Mouse (Mus musculus): Measurements from ENCODE around the gene Bmpr1b. TPM values are rescaled to one million over a fixed set of nuclear protein-coding genes. Genes with fewer than 3 reads are reported as not detected.

The Bmpr1b gene
- polyA plus RNA-seq, 1 experiment: 1.3 TPM

GRCm38 (mm10) chr3:141872337-141873042 is 296.7 kb downstream of the Bmpr1b start:
- WGBS: 82% methylated on average over 10 of the region's 10 CpGs
- TF ChIP-seq POLR2A (IDR thresholded peaks at IDR 0.05; ENCODE audit: borderline replicate concordance, extremely low read depth, low read depth, low read length) (no peak), CTCF (IDR thresholded peaks at IDR 0.05; ENCODE audit: insufficient read depth, low read length) (no peak)

GRCm38 (mm10) chr3:141871805-141872204 is 297.4 kb downstream of the Bmpr1b start:
- no peak for DNase-seq
- WGBS: 79% methylated on average over 3 of the region's 3 CpGs
- TF ChIP-seq CTCF (IDR thresholded peaks at IDR 0.05; ENCODE audit: insufficient read depth, low read length): no peak
- no peak for TF ChIP-seq POLR2A (IDR thresholded peaks at IDR 0.05; ENCODE audit: borderline replicate concordance, extremely low read depth, low read depth, low read length)
- Histone ChIP-seq H3K4me1 (ENCODE audit: control insufficient read depth, insufficient read depth, low read length) (no peaks in the 10 kb centered on the region), H3K4me3 (replicated peaks; ENCODE audit: extremely low read depth, low read depth, low read length) (no peak overlapping the region)

More at GRCm38 (mm10) chr3:141872337-141873042, 296.7 kb downstream of the Bmpr1b start:
- H3K4me3 ChIP-seq (replicated peaks; ENCODE audit: extremely low read depth, low read depth, low read length): no peak overlapping the region
- DNase-seq: no peak
- no peaks in the 10 kb centered on the region for H3K4me1 ChIP-seq (ENCODE audit: control insufficient read depth, insufficient read depth, low read length)

DNA sequence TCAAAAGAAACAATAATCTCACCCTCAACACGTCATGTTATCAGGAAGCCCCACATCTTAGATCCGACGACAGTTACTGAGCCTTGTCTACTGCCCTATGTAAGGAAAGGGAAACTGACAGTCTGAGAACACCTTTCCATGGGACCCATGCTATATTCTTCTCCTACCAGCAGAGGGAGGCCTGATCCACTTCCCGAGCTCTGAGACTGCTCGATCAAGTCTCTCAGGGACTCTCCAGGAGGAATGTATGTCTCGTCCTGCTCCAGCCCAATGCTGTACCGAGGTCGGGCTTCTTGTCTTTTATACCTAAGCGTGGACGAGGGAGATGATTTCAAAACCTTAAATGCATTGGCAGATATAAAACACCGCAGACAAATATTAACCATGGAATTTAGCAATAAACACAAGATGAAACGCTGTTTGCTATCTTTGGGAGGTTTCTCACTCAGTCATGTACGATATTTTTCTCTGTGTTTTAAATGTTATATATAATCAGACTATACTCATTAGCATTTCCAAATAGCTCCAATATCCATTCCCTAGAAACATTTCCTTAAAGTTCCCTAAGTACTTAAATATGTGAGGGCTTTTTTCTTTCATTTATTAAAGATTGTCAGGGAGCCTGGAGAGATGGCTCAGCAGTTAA is 306.3 kb downstream of the Bmpr1b start:
- TF ChIP-seq POLR2A (IDR thresholded peaks at IDR 0.05; ENCODE audit: borderline replicate concordance, extremely low read depth, low read depth, low read length): no peak
- TF ChIP-seq CTCF (IDR thresholded peaks at IDR 0.05; ENCODE audit: insufficient read depth, low read length): peak; percentile 77
- WGBS: 16% methylated on average over 13 of the region's 13 CpGs
- Histone ChIP-seq H3K4me3 (replicated peaks; ENCODE audit: extremely low read depth, low read depth, low read length) (no peak overlapping the region), H3K4me1 (ENCODE audit: control insufficient read depth, insufficient read depth, low read length) (no peaks in the 10 kb centered on the region)
- DNase-seq: peak; percentile 24

DNA sequence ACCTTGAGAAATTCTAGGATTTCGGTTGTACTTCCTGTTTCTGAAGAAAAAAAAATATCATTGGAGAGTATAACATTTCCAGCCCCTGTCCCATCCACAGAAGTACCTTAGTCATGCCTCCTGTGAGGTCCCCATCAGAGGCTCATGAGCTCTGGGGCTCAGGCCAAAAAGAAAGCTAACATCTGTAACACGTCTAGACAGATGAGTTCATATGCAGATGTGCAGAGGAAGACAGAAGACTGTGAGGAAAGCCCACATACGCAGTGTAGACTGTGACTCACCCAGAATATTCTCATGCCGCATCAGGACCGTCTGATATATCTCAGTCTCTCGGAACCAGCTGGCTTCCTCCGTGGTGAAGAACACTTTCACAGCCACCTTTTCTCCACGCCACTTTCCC is 312.1 kb downstream of the Bmpr1b start:
- H3K4me1 ChIP-seq (ENCODE audit: control insufficient read depth, insufficient read depth, low read length): no peaks in the 10 kb centered on the region
- WGBS: 77% methylated on average over 8 of the region's 8 CpGs
- TF ChIP-seq CTCF (IDR thresholded peaks at IDR 0.05; ENCODE audit: insufficient read depth, low read length) (no peak), POLR2A (IDR thresholded peaks at IDR 0.05; ENCODE audit: borderline replicate concordance, extremely low read depth, low read depth, low read length) (no peak)
- H3K4me3 ChIP-seq (replicated peaks; ENCODE audit: extremely low read depth, low read depth, low read length): no peak overlapping the region
- DNase-seq: no peak

DNA sequence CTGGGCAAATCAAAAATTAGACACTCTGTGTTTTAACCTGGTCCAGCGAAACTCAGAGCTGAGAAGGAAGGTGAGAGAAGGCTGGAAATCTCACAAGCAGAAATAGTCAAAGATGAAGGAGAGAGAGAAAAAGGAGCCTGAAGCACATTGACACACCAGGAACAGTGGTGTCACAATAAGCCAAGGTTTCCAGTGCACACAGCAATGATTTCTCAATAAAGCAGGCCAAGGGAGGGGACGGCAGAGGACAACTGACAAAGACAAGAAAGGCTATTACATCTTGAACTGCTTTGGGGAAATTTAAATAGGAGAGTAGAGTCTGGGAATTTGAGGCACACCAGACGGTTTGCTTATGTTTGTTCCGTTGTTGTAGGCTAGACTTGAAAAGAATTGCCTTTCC is 314.9 kb downstream of the Bmpr1b start:
- TF ChIP-seq POLR2A (IDR thresholded peaks at IDR 0.05; ENCODE audit: borderline replicate concordance, extremely low read depth, low read depth, low read length) (no peak), CTCF (IDR thresholded peaks at IDR 0.05; ENCODE audit: insufficient read depth, low read length) (no peak)
- Histone ChIP-seq H3K4me3 (replicated peaks; ENCODE audit: extremely low read depth, low read depth, low read length) (no peak overlapping the region), H3K4me1 (ENCODE audit: control insufficient read depth, insufficient read depth, low read length) (no peaks in the 10 kb centered on the region)
- no peak for DNase-seq
- WGBS: 83% methylated on average over 4 of the region's 4 CpGs

GRCm38 (mm10) chr3:141850141-141850540 is 319.1 kb downstream of the Bmpr1b start:
- TF ChIP-seq CTCF (IDR thresholded peaks at IDR 0.05; ENCODE audit: insufficient read depth, low read length) (no peak), POLR2A (IDR thresholded peaks at IDR 0.05; ENCODE audit: borderline replicate concordance, extremely low read depth, low read depth, low read length) (no peak)
- WGBS: 82% methylated on average over 7 of the region's 7 CpGs

GRCm38 (mm10) chr3:141849206-141849605 is 320.0 kb downstream of the Bmpr1b start:
- 75% methylated on average over 1 of the region's 1 CpGs for WGBS
- no peaks in the 10 kb centered on the region for H3K4me1 ChIP-seq (ENCODE audit: control insufficient read depth, insufficient read depth, low read length)
- TF ChIP-seq CTCF (IDR thresholded peaks at IDR 0.05; ENCODE audit: insufficient read depth, low read length) (no peak), POLR2A (IDR thresholded peaks at IDR 0.05; ENCODE audit: borderline replicate concordance, extremely low read depth, low read depth, low read length) (no peak)
- no peak overlapping the region for H3K4me3 ChIP-seq (replicated peaks; ENCODE audit: extremely low read depth, low read depth, low read length)
- no peak for DNase-seq

More at GRCm38 (mm10) chr3:141850141-141850540, 319.1 kb downstream of the Bmpr1b start:
- DNase-seq: no peak
- H3K4me1 ChIP-seq (ENCODE audit: control insufficient read depth, insufficient read depth, low read length): no peaks in the 10 kb centered on the region
- no peak overlapping the region for H3K4me3 ChIP-seq (replicated peaks; ENCODE audit: extremely low read depth, low read depth, low read length)

GRCm38 (mm10) chr3:141838864-141839263 is 330.4 kb downstream of the Bmpr1b start:
- WGBS: 43% methylated on average over 7 of the region's 7 CpGs
- Histone ChIP-seq H3K4me1 (ENCODE audit: control insufficient read depth, insufficient read depth, low read length) (no peaks in the 10 kb centered on the region), H3K4me3 (replicated peaks; ENCODE audit: extremely low read depth, low read depth, low read length) (no peak overlapping the region)
- DNase-seq: no peak
- peak; percentile 11; the same call in 1 of the 2 replicates for TF ChIP-seq CTCF (IDR thresholded peaks at IDR 0.05; ENCODE audit: insufficient read depth, low read length)
- no peak for TF ChIP-seq POLR2A (IDR thresholded peaks at IDR 0.05; ENCODE audit: borderline replicate concordance, extremely low read depth, low read depth, low read length)

- no peak overlapping the region for H3K4me3 ChIP-seq (replicated peaks; ENCODE audit: extremely low read depth, low read depth, low read length)
- 18% methylated on average over 3 of the region's 3 CpGs for WGBS
- no peak for DNase-seq
- H3K4me1 ChIP-seq (ENCODE audit: control insufficient read depth, insufficient read depth, low read length): no peaks in the 10 kb centered on the region
- no peak for TF ChIP-seq POLR2A (IDR thresholded peaks at IDR 0.05; ENCODE audit: borderline replicate concordance, extremely low read depth, low read depth, low read length)
- peak; percentile 7; the same call in 1 of the 2 replicates for TF ChIP-seq CTCF (IDR thresholded peaks at IDR 0.05; ENCODE audit: insufficient read depth, low read length)
Measured at GRCm38 (mm10) chr3:141831135-141831534, 338.1 kb downstream of the Bmpr1b start.

- 82% methylated on average over 5 of the region's 5 CpGs for WGBS
- no peak overlapping the region for H3K4me3 ChIP-seq (replicated peaks; ENCODE audit: extremely low read depth, low read depth, low read length)
- H3K4me1 ChIP-seq (ENCODE audit: control insufficient read depth, insufficient read depth, low read length): no peaks in the 10 kb centered on the region
- TF ChIP-seq POLR2A (IDR thresholded peaks at IDR 0.05; ENCODE audit: borderline replicate concordance, extremely low read depth, low read depth, low read length): no peak
- no peak for TF ChIP-seq CTCF (IDR thresholded peaks at IDR 0.05; ENCODE audit: insufficient read depth, low read length)
- DNase-seq: no peak
Measured at GRCm38 (mm10) chr3:141828301-141828700, 340.9 kb downstream of the Bmpr1b start.

Measured in lung, adult 2 months (tissue).